Comparison of ENCODE assay signal across 13 mouse cellular contexts in genomic region chr9:111155764-111156458, GRCm38 (mm10). TPM values are rescaled to one million over a fixed set of nuclear protein-coding genes. Genes with fewer than 3 reads are reported as not detected.
A peak's percentile ranks its signal among the peaks of the same experiment; 100 is the strongest.
DNase-seq lines count a peak whose midpoint lies in the region; ATAC-seq and TF ChIP-seq lines count a peak whose summit lies in the region.
"Had no signal": no experiment of that assay in that cellular context is flagged by ENCODE, and none has a peak within 500 bp of the region (broad histone marks: within the 10 kb centered on the region; RNA-seq: fewer than 3 reads in every experiment).

No protein-coding gene starts in this region.

- peak overlapping the region; percentile 76 for H3K27ac ChIP-seq in heart, embryonic 15.5 days
- H3K27ac ChIP-seq in midbrain, embryonic 15.5 days, result 0 out of 2 replicates have a peak overlapping the region, but pooled peaks have one; percentile 34
- H3K27ac ChIP-seq in midbrain, embryonic 13.5 days, result no peak overlapping the region
- H3K27ac ChIP-seq in lung, postnatal 0 days (ENCODE audit: low read length), result peak overlapping the region; percentile 71
- H3K27ac ChIP-seq: forebrain, embryonic 10.5 days; layer of hippocampus, adult 2 months; neural tube, embryonic 15.5 days had no signal

- H3K27me3 ChIP-seq in heart, embryonic 15.5 days, result no peaks in the 10 kb centered on the region
- no peaks in the 10 kb centered on the region for H3K27me3 ChIP-seq in midbrain, embryonic 15.5 days (replicated peaks)
- H3K27me3 ChIP-seq in midbrain, embryonic 13.5 days, result no peaks in the 10 kb centered on the region
- H3K27me3 ChIP-seq in lung, postnatal 0 days (replicated peaks; ENCODE audit: insufficient read depth, low read length), result no peaks in the 10 kb centered on the region
- H3K27me3 ChIP-seq: neural tube, embryonic 15.5 days had no signal

- TF ChIP-seq EP300 in lung, postnatal 0 days (IDR thresholded peaks at IDR 0.05), result peak; percentile 88

- WGBS in heart, embryonic 15.5 days, result 38% methylated on average over 11 of the region's 11 CpGs
- WGBS in midbrain, embryonic 15.5 days, result 86% methylated on average over 11 of the region's 11 CpGs
- WGBS in midbrain, embryonic 13.5 days, result 88% methylated on average over 11 of the region's 11 CpGs
- WGBS in lung, postnatal 0 days, result 46% methylated on average over 11 of the region's 11 CpGs

- ATAC-seq in heart, embryonic 15.5 days (replicated peaks; ENCODE audit: insufficient number of reproducible peaks, insufficient read depth, low FRiP score, low read depth), result peak; percentile 53; the same call in 1 of the 2 replicates
- ATAC-seq in midbrain, embryonic 15.5 days (replicated peaks), result no peak
- no peak for ATAC-seq in midbrain, embryonic 13.5 days
- ATAC-seq in lung, postnatal 0 days, result peak; percentile 96

- TF ChIP-seq CTCF in lung, postnatal 0 days (IDR thresholded peaks at IDR 0.05), result peak; percentile 54

- intact Hi-C loops in heart, postnatal 14 days (cut with DNase I), result loop anchor here (5.0 kb wide), 1 partner anchor 64 kb away; no protein-coding TSS in a partner anchor

- no peak for DNase-seq in heart, postnatal 14 days
- peak; percentile 89 for DNase-seq in lung, postnatal 0 days (ENCODE audit: low spot score)
- DNase-seq in ovary, adult 18-20 months (ENCODE audit: low spot score), result no peak
- no peak for DNase-seq in neural tube, embryonic 10.5 days (ENCODE audit: extremely low spot score, low spot score)
- DNase-seq: adrenal gland, postnatal 14 days; gastrocnemius, postnatal 10 days; spleen, adult 18-20 months had no signal

- 0 out of 2 replicates have a peak overlapping the region, but pooled peaks have one; percentile 20 for H3K9ac ChIP-seq in heart, embryonic 15.5 days
- H3K9ac ChIP-seq in midbrain, embryonic 15.5 days, result no peak overlapping the region
- H3K9ac ChIP-seq in midbrain, embryonic 13.5 days (replicated peaks), result no peak overlapping the region
- H3K9ac ChIP-seq in lung, postnatal 0 days (replicated peaks; ENCODE audit: low read depth), result no peak overlapping the region
- H3K9ac ChIP-seq: neural tube, embryonic 15.5 days had no signal

- no peaks in the 10 kb centered on the region for H3K36me3 ChIP-seq in heart, embryonic 15.5 days
- no peaks in the 10 kb centered on the region for H3K36me3 ChIP-seq in midbrain, embryonic 15.5 days (replicated peaks)
- H3K36me3 ChIP-seq in midbrain, embryonic 13.5 days, result 0 out of 2 replicates have a peak, but pooled peaks cover under 1% of the 10 kb centered on the region
- H3K36me3 ChIP-seq in lung, postnatal 0 days (ENCODE audit: insufficient read depth, low read length), result no peaks in the 10 kb centered on the region
- H3K36me3 ChIP-seq: neural tube, embryonic 15.5 days had no signal

- H3K4me2 ChIP-seq in heart, embryonic 15.5 days, result peak overlapping the region; percentile 41
- no peak overlapping the region for H3K4me2 ChIP-seq in midbrain, embryonic 15.5 days
- H3K4me2 ChIP-seq in midbrain, embryonic 13.5 days (replicated peaks), result no peak overlapping the region
- peak overlapping the region; percentile 17; the same call in 1 of the 2 replicates for H3K4me2 ChIP-seq in lung, postnatal 0 days (replicated peaks; ENCODE audit: low read depth, low read length)
- H3K4me2 ChIP-seq: neural tube, embryonic 15.5 days had no signal

- H3K4me3 ChIP-seq in heart, embryonic 15.5 days, result no peak overlapping the region
- no peak overlapping the region for H3K4me3 ChIP-seq in midbrain, embryonic 15.5 days
- no peak overlapping the region for H3K4me3 ChIP-seq in midbrain, embryonic 13.5 days (replicated peaks)
- no peak overlapping the region for H3K4me3 ChIP-seq in lung, postnatal 0 days (ENCODE audit: low read depth, low read length)
- H3K4me3 ChIP-seq: forebrain, embryonic 10.5 days; layer of hippocampus, adult 2 months; neural tube, embryonic 15.5 days had no signal

- H3K4me1 ChIP-seq in heart, embryonic 15.5 days (replicated peaks), result peaks cover 19% of the 10 kb centered on the region
- no peaks in the 10 kb centered on the region for H3K4me1 ChIP-seq in midbrain, embryonic 15.5 days
- H3K4me1 ChIP-seq in midbrain, embryonic 13.5 days (replicated peaks), result no peaks in the 10 kb centered on the region
- H3K4me1 ChIP-seq in lung, postnatal 0 days (ENCODE audit: insufficient read depth, low read depth, low read length), result no peaks in the 10 kb centered on the region
- H3K4me1 ChIP-seq: forebrain, embryonic 10.5 days; neural tube, embryonic 15.5 days had no signal

- H3K9me3 ChIP-seq in heart, embryonic 15.5 days (replicated peaks), result no peaks in the 10 kb centered on the region
- H3K9me3 ChIP-seq in midbrain, embryonic 15.5 days, result no peaks in the 10 kb centered on the region
- H3K9me3 ChIP-seq in midbrain, embryonic 13.5 days, result no peaks in the 10 kb centered on the region
- H3K9me3 ChIP-seq in lung, postnatal 0 days (ENCODE audit: low read length), result no peaks in the 10 kb centered on the region
- H3K9me3 ChIP-seq: forebrain, embryonic 10.5 days; neural tube, embryonic 15.5 days had no signal

RNA-seq across cellular contexts. Expression of gene Lrrfip2, which starts 38.5 kb away (rescaled TPM):
- polyA plus RNA-seq in heart, embryonic 15.5 days (2015; fragmentation: Nextera tagmentation; extraction: Ambion mirVana), result 64.2 and 64.9 TPM in 2 replicates
- total RNA-seq in heart, postnatal 14 days (2021), result 10 to 100 TPM; 85.8 to 86.9 TPM
- 45.6 and 51.3 TPM in 2 replicates for polyA plus RNA-seq in midbrain, embryonic 15.5 days (2015; fragmentation: Nextera tagmentation; extraction: Ambion mirVana)
- 44.8 and 47.6 TPM in 2 replicates for polyA plus RNA-seq in midbrain, embryonic 13.5 days (2015; fragmentation: Nextera tagmentation; extraction: Ambion mirVana)
- polyA plus RNA-seq in lung, postnatal 0 days (2015; fragmentation: Nextera tagmentation; extraction: Ambion mirVana), result 47.7 and 54.2 TPM in 2 replicates

Comparison
In these comparisons a context has a peak if more than half of its experiments do, and no peak if none do; other contexts are left out.
1. ATAC-seq: peak in heart, embryonic 15.5 days (single experiment) and lung, postnatal 0 days (single experiment); none in midbrain, embryonic 15.5 days (single experiment) and midbrain, embryonic 13.5 days (single experiment).
2. H3K4me2 ChIP-seq: peak in heart, embryonic 15.5 days (single experiment) and lung, postnatal 0 days (single experiment); none in midbrain, embryonic 15.5 days (single experiment) and midbrain, embryonic 13.5 days (single experiment).